ENCODE assay signal across 5 mouse cellular contexts in genomic region chr4:35238240-35238639, GRCm38 (mm10). TPM values are rescaled to one million over a fixed set of nuclear protein-coding genes. Genes with fewer than 3 reads are reported as not detected.
A peak's percentile ranks its signal among the peaks of the same experiment; 100 is the strongest.
DNase-seq lines count a peak whose midpoint lies in the region; ATAC-seq and TF ChIP-seq lines count a peak whose summit lies in the region.
"Not testable (repeated sequence)": the region's sequence is repeated elsewhere in the genome, so short reads cannot be mapped to it uniquely, and the experiment has no call there.

No protein-coding gene starts in this region.

- ATAC-seq in intestine, embryonic 14.5 days (replicated peaks; ENCODE audit: low FRiP score, low TSS enrichment, low read depth): 0 out of 2 replicates have a peak, but pooled peaks have one; percentile 8
- ATAC-seq in midbrain, embryonic 11.5 days (ENCODE audit: low FRiP score): not testable (repeated sequence)
- ATAC-seq in midbrain, embryonic 15.5 days (replicated peaks): peak; percentile 54; the same call in 1 of the 2 replicates
- peak; percentile 58; the same call in 1 of the 2 replicates for ATAC-seq in midbrain, embryonic 16.5 days
- ATAC-seq in midbrain, postnatal 0 days (ENCODE audit: low FRiP score): 0 out of 2 replicates have a peak, but pooled peaks have one; percentile 27

- 85% methylated on average over 3 of the region's 3 CpGs for WGBS in intestine, embryonic 14.5 days
- whole genome bisulfite sequencing in midbrain, embryonic 11.5 days: 89% methylated on average over 3 of the region's 3 CpGs
- WGBS in midbrain, embryonic 15.5 days: 88% methylated on average over 3 of the region's 3 CpGs
- 90% methylated on average over 3 of the region's 3 CpGs for WGBS in midbrain, embryonic 16.5 days
- 88% methylated on average over 3 of the region's 3 CpGs for WGBS in midbrain, postnatal 0 days

- not testable (repeated sequence) for TF ChIP-seq CTCF in midbrain, postnatal 0 days (IDR thresholded peaks at IDR 0.05)

- not testable (repeated sequence) for H3K36me3 ChIP-seq in intestine, embryonic 14.5 days (ENCODE audit: control insufficient read depth, insufficient read depth, low read length); midbrain, embryonic 11.5 days (ENCODE audit: control insufficient read depth, insufficient read depth, low read length); midbrain, embryonic 15.5 days (replicated peaks); midbrain, embryonic 16.5 days (ENCODE audit: control insufficient read depth, insufficient read depth, low read length); midbrain, postnatal 0 days (ENCODE audit: insufficient read depth, low read length)

- H3K4me2 ChIP-seq in intestine, embryonic 14.5 days (ENCODE audit: low read length); midbrain, embryonic 11.5 days; midbrain, embryonic 15.5 days; midbrain, embryonic 16.5 days (ENCODE audit: low read length); midbrain, postnatal 0 days (ENCODE audit: low read depth, low read length, poor library complexity, severe bottlenecking): not testable (repeated sequence)

- not testable (repeated sequence) for H3K27me3 ChIP-seq in intestine, embryonic 14.5 days (replicated peaks; ENCODE audit: control insufficient read depth, insufficient read depth, low read length); midbrain, embryonic 11.5 days (ENCODE audit: control insufficient read depth, insufficient read depth, low read length); midbrain, embryonic 15.5 days (replicated peaks); midbrain, embryonic 16.5 days (ENCODE audit: control insufficient read depth, insufficient read depth, low read depth, low read length); midbrain, postnatal 0 days (ENCODE audit: insufficient read depth, low read length)

- H3K4me1 ChIP-seq in intestine, embryonic 14.5 days (replicated peaks; ENCODE audit: control insufficient read depth, insufficient read depth, low read length); midbrain, embryonic 11.5 days (ENCODE audit: control insufficient read depth, insufficient read depth, low read length); midbrain, embryonic 15.5 days; midbrain, embryonic 16.5 days (ENCODE audit: control insufficient read depth, insufficient read depth, low read length); midbrain, postnatal 0 days (ENCODE audit: insufficient read depth, low read length): not testable (repeated sequence)

- not testable (repeated sequence) for DNase-seq in intestine, embryonic 14.5 days (ENCODE audit: low spot score); midbrain, postnatal 0 days (ENCODE audit: low spot score)
- peak; percentile 23 for DNase-seq in midbrain, embryonic 11.5 days (ENCODE audit: low spot score, missing footprints)

- H3K27ac ChIP-seq in intestine, embryonic 14.5 days (ENCODE audit: low read depth); midbrain, embryonic 11.5 days (ENCODE audit: low read depth, low read length); midbrain, embryonic 15.5 days; midbrain, embryonic 16.5 days (ENCODE audit: low read length); midbrain, postnatal 0 days (ENCODE audit: low read depth, low read length): not testable (repeated sequence)

- H3K4me3 ChIP-seq in intestine, embryonic 14.5 days (ENCODE audit: low read depth, low read length); midbrain, embryonic 11.5 days (ENCODE audit: low read depth, low read length); midbrain, embryonic 15.5 days; midbrain, embryonic 16.5 days (ENCODE audit: low read depth, low read length); midbrain, postnatal 0 days (ENCODE audit: low read depth, low read length): not testable (repeated sequence)

- not testable (repeated sequence) for H3K9me3 ChIP-seq in intestine, embryonic 14.5 days (ENCODE audit: control insufficient read depth, low read length); midbrain, embryonic 11.5 days (ENCODE audit: control insufficient read depth, low read length); midbrain, embryonic 15.5 days; midbrain, embryonic 16.5 days (replicated peaks; ENCODE audit: control insufficient read depth, low read length, poor library complexity, severe bottlenecking); midbrain, postnatal 0 days (ENCODE audit: low read length)

- H3K9ac ChIP-seq in intestine, embryonic 14.5 days (ENCODE audit: low read length); midbrain, embryonic 11.5 days (ENCODE audit: low read length); midbrain, embryonic 15.5 days; midbrain, embryonic 16.5 days (ENCODE audit: low read depth, low read length); midbrain, postnatal 0 days (replicated peaks; ENCODE audit: low read length, poor library complexity, severe bottlenecking): not testable (repeated sequence)

RNA-seq across cellular contexts. Expression of gene C9orf72, which starts 12.3 kb away (rescaled TPM):
- 11.7 and 15.1 TPM in 2 replicates for polyA plus RNA-seq in intestine, embryonic 14.5 days (2014; fragmentation: Nextera tagmentation; extraction: Ambion mirVana)
- 29.5 and 29.6 TPM in 2 replicates for polyA plus RNA-seq in midbrain, embryonic 11.5 days (2014; fragmentation: Nextera tagmentation; extraction: Ambion mirVana)
- 50.4 and 51.4 TPM in 2 replicates for polyA plus RNA-seq in midbrain, embryonic 15.5 days (2015; fragmentation: Nextera tagmentation; extraction: Ambion mirVana)
- polyA plus RNA-seq in midbrain, embryonic 16.5 days (2015; fragmentation: Nextera tagmentation; extraction: Ambion mirVana): 48.0 and 55.5 TPM in 2 replicates
- 54.4 and 65.9 TPM in 2 replicates for total RNA-seq in midbrain, postnatal 0 days (2014; rRNA removed)
- polyA plus RNA-seq in midbrain, postnatal 0 days (2015; fragmentation: Nextera tagmentation; extraction: Ambion mirVana): 49.7 and 51.7 TPM in 2 replicates
